Mouse (Mus musculus) skeletal muscle tissue, adult 2 months (tissue): ENCODE measurements around the gene Spsb1.

ENCODE experiments used
- DNase-seq: peaks from one replicate; pipeline ENCODE4 v3.0.0-alpha.2; 2012; ENCODE audit warnings: low read depth, low spot score

The Spsb1 gene

DNA sequence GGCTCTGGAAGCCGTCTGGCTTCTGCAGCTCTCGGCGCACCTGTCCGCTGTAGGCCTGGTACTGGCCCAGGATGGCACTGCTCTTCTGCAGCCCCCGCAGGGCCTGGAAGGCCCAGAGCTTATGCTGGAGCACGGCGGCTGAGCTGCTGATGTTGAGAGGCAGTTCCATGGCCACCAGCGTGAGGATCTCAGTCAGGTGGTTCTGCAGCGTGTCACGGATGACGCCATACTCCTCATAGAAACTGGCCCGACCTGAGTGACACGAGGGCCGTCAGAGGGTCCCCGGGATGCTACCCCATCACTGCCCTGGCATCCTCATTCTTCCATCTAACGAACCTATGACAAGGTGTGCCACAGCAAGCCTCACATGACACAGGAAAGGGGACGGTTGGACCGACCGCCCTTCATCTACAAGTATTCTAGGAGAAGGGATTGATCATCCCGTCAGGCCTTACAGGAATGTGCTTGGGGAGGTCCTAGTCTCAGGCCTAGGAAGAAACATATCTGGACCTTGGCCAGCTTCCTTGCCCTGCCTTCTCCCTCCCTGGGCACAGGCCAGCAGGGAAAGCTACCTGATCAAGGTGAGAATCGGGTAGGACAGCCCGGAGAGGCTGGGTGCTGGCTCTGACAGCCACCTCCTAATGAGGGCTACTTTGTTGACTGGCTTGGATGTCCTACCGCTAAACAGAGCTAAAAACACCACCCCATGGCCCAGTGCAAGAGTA, 29.2 kb upstream of the Spsb1 start:
- no peak for DNase-seq

DNA sequence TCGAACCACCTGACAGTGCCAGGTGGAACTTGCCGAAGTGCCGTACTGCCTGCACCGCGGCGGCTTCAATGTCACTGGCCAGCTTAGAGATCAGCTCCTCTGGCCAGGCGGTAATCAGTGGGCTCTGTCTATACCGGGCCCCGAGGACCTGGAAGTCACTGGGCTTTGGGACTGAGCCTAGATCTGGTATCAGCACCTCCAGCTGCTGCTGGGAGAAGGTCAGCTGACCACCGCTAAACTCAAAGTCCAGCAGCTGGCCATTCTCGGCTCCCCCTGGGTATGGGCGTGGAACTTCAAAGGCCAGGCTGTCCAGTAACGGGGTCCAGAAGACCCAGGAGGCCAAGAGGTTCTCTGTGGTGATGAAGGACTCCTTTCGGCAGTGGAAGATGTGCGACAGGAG, 27.3 kb upstream of the Spsb1 start:
- DNase-seq, result no peak

DNA sequence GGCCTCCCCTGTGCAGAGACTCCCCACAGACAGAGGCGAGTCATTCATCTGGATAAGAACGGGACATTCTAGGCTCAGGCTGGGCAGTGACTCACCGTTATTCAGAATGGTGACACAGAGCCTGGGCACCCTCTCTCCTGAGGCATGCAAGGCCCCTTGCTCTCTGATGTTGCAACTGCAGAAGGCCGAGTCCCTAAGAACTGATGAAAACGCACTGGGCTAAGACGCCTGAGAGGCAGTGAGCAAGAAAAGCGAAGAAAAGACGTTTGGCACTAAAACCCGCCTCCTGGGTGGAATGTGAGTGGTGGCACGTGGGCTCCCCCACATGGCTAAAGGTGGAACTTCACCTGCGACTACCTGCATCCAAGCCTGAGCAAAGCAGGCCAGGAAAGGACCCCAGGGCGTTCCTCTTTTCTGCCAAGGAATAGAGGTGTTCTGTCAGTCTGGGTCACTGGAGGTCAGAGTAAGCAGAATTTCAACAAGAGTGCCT, 25.0 kb upstream of the Spsb1 start:
- no peak for DNase-seq

DNA sequence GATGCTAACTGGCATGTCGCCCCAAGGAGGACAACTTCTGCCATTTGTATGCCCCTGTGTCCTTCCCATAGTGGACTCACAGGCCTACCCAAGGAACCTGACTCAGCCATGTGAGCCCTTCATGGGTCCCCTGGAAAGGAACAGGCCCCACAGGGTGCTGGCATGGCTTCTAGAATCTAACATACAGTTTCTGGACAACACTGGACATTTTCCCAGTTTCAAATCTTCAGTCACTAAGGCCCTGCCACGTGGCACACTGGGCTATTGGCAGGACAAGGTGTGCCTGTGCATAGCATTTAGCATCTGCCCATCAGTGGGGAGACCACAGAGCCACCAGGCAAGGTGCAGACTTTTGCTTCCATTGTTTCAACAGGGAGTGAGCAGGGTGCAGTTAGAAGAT, 24.0 kb upstream of the Spsb1 start:
- DNase-seq, result no peak

DNA sequence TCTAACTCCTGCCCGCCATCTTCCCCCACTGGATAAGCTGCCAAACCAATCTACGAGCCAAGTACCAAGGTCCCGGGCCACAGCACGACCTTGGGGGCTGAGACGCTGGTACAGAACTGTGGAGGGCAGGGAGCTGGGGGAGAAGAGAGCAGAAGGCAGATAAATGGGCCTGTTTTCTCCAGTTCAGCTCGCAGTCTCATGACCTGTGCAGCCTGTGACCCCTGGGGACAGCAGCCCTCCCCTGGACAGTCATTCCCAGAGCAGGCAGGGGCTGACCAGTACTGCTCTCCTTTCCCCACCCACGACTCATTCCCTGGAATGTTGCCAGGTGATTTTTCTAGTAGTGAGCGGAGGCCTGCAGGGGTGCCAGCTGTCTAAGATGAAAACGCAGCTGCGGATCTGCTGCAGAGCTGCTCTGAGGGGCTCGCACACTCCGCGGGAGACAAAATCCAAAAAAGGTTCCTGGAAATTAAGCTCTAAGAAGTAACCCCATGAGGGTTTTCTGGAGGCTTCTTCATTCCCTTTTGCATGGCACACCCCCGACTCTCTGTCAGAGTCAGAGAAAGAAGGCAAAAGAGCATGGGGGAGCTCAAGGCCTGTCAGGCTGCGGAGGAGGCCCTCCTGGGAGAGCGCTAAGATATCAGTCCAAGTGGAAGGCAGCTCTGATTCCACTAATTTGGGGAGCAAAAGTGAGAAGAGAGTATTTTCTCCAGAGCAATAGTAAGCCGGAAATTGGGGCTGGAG, 23.1 kb upstream of the Spsb1 start:
- no peak for DNase-seq

DNA sequence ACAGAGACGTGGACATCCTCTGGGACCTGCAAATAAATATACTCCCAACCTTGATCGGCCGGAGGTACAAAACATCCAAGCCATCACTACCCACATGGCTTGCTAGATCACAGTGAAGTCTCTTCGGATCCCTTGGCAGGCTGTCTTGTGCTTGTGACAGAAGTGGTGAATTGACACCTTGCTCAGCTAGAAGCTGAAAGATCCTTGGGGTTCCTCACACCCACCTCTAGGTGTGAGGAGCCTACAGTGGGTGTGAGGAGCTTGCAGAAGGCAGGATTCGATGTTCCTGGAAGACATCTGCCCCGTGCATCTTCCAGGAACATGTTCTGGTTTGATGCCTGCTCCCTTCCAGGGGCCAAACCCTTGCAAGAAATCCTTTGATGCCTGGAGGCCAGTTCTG, 22.3 kb upstream of the Spsb1 start:
- no peak for DNase-seq

DNA sequence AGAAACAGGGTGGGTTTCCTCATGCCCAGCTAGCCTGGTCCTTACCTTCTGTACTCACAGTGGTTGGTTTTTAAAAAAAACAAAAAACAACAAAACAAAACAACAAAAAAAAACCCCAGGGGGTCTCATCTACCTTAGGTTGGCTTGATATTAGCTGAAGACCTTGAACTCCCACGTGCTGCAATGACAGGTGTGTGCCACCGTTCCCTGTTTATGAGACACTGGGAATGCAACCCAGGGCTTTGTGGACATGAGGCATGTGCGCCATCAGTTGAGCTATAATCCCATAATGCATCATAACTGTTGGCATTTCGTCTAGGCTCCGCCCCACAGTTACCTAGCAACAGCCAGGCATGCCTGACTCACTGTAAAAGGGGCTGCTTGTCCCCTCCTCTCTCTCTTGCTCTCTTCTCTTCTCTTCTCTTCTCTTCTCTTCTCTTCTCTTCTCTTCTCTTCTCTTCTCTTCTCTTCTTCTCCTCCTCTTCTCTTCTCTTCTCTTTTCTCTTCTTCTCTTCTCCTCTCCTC, 20.9 kb upstream of the Spsb1 start:
- DNase-seq, result no peak

DNA sequence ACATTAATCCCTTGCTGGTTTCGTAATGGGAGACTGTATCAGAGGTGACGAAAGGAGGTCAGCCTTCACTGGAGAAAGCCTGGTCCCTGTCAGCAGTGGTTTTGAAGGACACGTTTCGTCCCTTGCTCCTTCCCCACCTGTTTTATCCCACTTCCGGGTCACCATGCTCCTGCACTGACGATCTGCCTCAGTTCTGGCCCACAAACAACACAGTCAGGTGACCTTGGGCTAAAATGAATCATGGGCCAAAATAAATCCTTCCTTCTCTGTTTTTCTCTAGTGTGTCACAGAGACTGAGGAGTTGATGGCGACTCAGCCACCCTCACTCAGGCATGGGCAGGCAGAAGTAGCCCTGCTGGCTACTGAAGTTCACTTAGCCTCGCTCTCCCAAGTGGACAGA, 20.4 kb upstream of the Spsb1 start:
- DNase-seq, result no peak

DNA sequence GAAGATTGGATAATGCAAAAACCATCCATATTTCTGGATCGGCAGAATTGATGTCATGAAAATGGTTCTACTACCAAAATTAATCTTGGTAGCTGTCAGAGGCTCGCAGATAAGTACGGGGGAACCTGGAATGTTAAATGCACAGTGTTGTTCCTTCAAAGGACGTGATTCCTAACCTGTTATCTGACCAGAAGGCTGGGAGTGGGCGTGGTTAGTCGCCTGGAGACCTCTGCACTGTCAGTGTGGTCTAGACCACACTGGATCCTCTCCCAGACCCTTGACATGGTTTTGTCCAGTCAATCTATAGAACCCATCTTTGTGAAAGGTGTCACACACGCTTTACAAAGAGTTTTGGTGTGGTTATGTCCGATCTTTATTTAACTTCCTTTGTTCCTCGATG, 16.6 kb upstream of the Spsb1 start:
- no peak for DNase-seq

DNA sequence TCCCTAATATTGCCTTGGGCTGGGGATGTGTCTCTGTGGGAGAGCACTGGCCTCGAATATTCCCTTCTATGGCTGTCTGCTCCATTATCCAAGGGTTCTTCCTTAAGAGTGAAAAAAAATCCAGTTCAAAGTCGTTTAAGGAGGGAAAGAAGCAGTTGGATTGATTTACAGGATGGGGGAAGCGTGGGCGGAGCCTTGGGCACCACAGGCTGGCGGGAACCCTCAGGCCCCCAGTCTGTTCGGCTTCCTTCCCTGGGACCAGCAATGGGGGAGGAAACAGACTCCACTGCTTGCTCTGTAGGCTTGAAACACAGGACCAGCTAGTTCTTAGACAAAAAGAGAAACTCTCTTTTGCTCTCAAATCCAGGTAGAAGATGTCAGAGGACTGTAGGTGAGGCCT, 13.7 kb upstream of the Spsb1 start:
- DNase-seq, result no peak

DNA sequence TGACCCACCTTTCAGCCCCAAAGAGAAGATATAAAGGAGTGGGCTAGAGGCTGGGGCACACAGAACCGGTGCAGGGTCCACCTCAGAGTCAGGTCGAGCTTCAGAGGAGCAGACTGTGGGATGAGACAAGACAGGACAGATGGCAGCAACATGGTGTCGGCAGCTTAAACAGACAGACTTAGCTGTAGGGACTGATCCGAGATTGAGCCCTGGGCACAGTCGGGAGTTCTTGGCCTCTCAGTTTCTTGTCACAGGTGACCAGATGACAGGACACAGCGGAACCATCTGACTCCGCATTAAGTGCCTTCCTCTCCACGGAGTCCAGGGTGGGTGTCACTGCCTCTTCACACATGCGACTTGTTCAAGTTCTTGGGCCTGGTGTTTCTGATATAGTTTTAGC, 12.1 kb upstream of the Spsb1 start:
- no peak for DNase-seq

DNA sequence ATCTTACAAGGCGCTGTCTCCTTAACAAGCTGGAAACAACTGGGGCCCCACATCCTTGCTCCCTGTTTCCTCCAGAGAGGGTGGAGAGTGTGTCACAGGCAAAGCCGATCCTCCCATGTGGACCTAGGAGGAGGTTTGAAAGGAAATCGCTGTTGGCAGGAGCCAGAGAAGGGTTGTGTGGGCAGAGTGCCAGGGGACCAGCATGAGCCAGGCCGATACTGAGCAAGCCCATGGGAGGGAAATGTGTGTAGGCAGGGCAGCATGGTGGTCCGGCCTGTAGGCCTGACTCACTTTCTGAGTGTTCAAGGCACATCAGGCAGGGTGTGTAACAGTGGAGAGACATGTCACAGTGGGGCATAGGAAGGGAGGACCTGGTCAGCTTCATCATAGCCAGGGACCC, 11.4 kb upstream of the Spsb1 start:
- no peak for DNase-seq

DNA sequence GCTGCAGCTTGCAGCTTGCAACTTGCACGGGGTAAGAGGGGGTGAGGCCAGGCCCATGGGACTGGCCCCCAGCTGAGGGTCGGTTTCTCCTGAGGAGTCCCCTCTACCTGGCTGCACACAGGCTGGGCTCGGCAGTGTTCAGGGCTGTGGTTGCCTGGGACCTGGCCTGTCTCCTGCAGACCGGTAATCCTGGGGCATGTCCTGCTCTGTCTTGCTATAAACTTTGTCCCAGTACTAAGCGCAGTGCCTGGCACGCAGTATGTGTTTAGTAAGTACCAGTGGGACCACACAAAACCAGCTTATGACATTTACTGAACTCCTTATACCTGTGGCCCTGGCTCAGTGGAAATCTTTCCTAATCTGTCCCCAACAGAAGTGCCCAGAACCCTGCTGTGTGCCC, 10.8 kb upstream of the Spsb1 start:
- no peak for DNase-seq

DNA sequence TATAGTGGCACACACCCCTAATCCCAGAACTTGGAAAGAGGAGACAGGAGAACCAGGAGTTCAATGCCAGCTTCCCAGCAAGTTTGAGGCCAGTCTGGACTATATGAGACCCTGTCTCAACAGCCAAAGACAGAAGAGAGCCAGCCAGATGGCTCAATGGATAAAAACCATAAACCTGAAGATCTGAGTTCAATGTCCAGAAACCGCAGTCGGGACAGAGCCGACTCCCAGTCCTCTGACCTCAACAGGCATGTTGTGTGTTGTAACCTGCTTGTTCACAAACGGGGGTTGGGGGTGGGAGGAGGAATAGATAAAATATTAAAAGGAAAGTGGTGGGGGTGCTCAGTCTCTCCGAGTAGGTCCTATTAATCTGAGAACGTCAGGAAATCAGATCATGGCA, 10.4 kb upstream of the Spsb1 start:
- DNase-seq, result no peak

DNA sequence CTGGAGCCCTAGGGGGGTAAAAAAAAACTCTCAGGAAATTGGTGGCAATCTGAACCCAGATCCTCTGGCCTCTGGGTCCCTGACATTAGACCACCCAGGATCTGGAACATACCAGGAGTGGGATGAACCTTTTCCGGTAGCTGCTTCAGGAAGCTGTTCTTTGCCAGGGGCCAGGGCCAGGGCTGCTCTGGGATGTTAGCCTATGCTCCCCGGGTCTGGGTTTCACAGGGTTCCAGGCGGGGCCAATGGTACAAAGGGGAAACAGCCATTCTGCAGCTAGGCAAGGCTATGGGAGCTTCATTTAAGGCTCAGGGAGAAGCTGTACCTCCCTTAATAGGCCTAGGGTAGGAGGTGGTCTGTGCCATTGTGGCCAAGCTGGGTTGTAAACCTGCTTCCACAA, 9.9 kb upstream of the Spsb1 start:
- no peak for DNase-seq

DNA sequence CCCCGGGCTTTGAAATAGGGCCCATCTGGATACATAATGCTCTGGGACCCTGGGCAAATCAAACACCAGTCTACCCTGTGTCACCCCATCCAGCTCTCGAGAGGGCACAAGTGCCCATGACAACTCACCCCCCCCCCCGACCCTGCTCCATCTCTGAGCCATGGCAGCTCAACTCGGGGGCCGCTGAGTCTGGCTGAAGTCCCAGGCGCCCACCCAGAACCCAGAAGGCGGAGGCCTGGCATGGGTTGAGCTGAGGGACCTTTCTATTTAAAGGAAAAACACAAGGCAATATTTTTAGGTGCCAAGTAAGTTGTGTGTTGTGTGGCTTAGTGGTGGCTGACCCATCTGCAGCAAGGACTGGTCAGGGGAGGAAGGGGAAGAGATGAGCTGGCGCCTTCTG, 9.4 kb upstream of the Spsb1 start:
- no peak for DNase-seq

DNA sequence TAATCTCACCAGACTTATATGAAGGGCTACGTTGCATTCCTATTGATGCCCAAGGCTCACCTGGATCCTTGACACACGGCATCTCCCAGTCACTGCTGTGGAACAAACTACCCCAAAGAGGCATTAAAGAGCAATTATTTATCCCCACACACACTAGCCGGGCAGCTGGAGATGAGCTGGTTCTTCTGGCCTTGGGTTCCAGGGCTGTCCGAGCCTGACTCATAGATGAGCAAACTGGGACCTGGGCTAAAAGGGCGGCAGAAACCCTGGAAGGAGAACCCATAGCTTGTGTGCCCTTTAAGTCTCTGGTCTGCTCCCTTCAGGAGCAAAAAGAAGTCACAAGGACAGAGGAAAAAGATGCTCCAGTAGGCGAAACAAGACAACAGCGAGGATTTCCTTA, 5.5 kb upstream of the Spsb1 start:
- no peak for DNase-seq

DNA sequence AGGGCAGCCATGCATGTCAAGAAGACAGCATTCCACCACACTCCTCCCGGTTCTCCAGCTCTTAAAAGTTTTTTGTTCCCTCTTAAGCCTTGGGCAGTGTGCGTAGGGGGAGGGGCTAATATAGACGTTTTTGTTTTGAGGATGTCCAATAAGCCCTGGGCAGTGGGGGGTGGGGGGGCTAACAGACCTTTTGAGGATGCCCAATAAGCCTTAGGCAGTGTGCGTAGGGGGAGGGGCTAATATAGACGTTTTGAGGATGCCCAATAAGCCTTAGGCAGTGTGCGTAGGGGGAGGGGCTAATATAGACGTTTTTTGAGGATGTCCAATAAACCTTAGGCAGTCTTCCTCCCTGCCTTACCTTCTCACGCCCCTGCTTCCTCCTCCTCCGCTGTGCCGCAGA, 5.0 kb upstream of the Spsb1 start:
- DNase-seq, result no peak

DNA sequence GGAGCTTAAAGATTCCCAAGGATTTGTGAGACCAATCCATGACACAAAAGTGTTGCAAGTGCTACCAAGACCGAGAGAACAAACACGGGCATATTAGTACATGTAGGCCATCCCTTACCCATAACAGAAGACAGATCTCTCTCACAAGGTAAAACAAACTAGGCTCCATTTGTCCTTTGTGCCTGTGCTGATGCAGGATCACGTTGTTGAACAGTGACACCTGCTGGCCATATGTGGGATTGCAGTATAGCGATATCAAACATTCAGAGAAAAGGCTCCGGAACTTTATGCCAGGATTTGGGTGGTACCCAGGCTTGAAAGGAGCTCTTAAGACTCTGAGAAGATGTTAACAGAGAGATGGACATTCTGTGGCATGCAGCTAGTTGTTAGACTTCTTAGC, 3.7 kb upstream of the Spsb1 start:
- DNase-seq, result peak; percentile 72

DNA sequence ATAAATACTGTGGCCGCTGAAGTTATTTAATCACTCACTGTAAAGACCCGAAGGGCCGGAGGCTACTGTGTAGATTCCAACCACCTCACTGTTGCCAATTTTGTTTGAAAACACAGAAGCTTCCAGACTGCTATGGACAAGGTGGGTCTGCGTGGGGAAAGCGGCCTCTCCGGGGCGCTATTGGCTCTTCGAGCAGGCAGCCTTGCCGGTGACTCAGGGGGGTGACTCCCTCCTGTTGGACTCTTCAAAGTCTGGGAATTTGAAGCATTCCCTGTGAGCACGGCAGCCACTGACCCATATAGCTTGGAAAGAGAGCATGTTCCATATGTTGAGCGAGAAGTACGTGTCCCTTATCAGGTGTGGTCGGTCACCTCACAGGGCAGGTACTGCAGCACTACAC, 1.2 kb upstream of the Spsb1 start:
- no peak for DNase-seq

DNA sequence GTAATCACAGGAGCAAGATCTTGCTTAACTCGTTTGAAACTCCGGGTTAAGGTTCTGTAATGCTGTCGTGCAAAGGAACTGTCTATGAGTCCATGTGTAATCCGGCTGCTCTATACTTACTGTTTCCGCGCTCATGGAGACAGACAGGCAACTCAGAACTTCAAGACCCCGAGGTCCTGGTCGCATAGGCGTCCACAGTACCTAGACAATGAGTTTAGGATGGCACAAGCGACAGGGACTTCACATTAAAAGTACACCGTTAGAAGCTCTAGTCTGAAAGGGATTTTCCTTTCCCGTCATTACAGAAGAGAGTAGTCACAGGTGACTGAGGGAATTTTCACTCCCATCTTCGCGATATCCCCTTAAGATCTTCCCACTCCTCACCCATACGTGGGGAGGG, 788 bp upstream of the Spsb1 start:
- DNase-seq, result no peak

DNA sequence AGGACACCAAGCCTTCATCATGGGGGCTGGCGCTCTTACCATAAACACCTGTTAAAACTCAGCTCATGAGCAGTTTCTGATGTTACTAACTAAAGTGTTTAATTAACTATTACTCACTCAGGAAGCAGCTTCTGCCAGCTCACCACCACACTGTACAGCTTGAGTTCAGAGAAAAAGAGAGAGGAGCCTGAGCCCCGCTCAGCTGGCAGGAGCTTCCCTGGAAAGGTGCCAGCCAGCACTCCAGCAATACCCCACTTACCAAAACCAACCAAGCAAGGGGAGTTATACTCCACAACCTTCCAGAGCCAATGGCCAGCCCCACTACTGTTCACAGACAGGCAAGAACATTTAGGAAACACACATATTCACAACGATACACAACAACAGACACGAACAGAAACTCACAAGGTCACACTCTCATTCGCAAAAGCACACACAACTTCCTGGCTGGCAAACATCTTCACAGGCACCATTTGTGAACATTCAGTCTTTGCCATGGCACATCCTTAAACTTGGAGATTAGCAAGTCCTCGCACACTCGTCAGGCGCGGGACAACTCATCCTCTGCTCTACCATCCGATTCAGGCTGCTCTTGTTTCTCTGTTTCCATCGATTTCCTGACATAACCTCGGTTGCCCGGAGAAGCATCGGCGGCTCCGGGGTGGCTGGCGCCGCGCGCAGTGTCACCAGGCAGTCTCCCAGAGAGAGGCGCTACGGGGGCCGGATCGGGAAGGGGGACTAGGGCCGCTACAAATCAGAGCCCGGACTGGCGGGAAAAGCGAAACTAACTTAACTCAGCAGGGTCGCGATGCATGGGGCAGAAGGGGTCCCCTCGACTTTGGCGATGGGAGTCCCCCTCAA, 992 bp downstream of the Spsb1 start:
- DNase-seq, result no peak
